Mouse (Mus musculus) stomach, postnatal 0 days (tissue): ENCODE measurements at regions not wholly inside any gene's neighbourhood (a gene's known extent, or its start where the extent isn't known, plus 50 kb on each side); places are given as distances from the start of the nearest gene placed in this dataset.

Experiments
- ATAC-seq: fragments of 200-750 bp; cut with Nextera tagmentation; 2 replicates; pipeline ENCODE4 v1.8.0; 2017; ENCODE audit not compliant: low FRiP score, low TSS enrichment
- DNase-seq: peaks from one replicate; pipeline ENCODE4 v3.0.0-alpha.2; 2016; ENCODE audit warnings: low spot score
- H3K27ac ChIP-seq: fragments of 300-500 bp; sonication (generic); replicated peaks from 2 replicates; pipeline ENCODE4 v1.5.1; 2014; ENCODE audit warnings: mild to moderate bottlenecking, control low read depth
- H3K27me3 ChIP-seq: fragments of 300-500 bp; sonication (generic); 2 replicates; pipeline ENCODE4 v1.6.1; 2014; ENCODE audit warnings: low read length; ENCODE audit not compliant: control insufficient read depth, insufficient read depth
- H3K36me3 ChIP-seq: fragments of 300-500 bp; sonication (generic); 2 replicates; pipeline ENCODE4 v1.6.1; 2014; ENCODE audit warnings: low read length, mixed read lengths; ENCODE audit not compliant: control insufficient read depth, insufficient read depth
- H3K4me1 ChIP-seq: fragments of 300-500 bp; sonication (generic); replicated peaks from 2 replicates; pipeline ENCODE4 v1.6.1; 2014; ENCODE audit warnings: antibody characterized with exemption; ENCODE audit not compliant: control insufficient read depth, insufficient read depth
- H3K4me2 ChIP-seq: fragments of 300-500 bp; sonication (generic); replicated peaks from 2 replicates; pipeline ENCODE4 v1.6.1; 2014; ENCODE audit warnings: low read depth, mild to moderate bottlenecking, control low read depth, moderate library complexity
- H3K4me3 ChIP-seq: fragments of 300-500 bp; sonication (generic); 2 replicates; pipeline ENCODE4 v1.5.1; 2014; ENCODE audit warnings: low read depth, low read length, control low read depth
- H3K9ac ChIP-seq: fragments of 300-500 bp; sonication (generic); 2 replicates; pipeline ENCODE4 v1.6.1; 2014; ENCODE audit warnings: mild to moderate bottlenecking, low read length, control low read depth, mixed read lengths
- H3K9me3 ChIP-seq: fragments of 300-500 bp; sonication (generic); 2 replicates; pipeline ENCODE4 v1.6.1; 2016; ENCODE audit warnings: low read length; ENCODE audit not compliant: control insufficient read depth
- CTCF ChIP-seq: IDR thresholded peaks from 2 replicates; pipeline ENCODE4 v1.5.1; 2016; ENCODE audit warnings: antibody characterized with exemption, low read depth, mild to moderate bottlenecking, moderate library complexity
- EP300 ChIP-seq: optimal IDR thresholded peaks from 2 replicates; pipeline ENCODE3; 2016; ENCODE audit warnings: antibody characterized with exemption
- WGBS: fragments of 180-500 bp; shearing (Covaris S2); extraction: QIAGEN DNeasy Blood & Tissue Kit; methylation state at CpG from one replicate; pipeline ENCODE4 v1.1.7; 2014; 5-methylcytosine and 5-hydroxymethylcytosine counted together

DNA sequence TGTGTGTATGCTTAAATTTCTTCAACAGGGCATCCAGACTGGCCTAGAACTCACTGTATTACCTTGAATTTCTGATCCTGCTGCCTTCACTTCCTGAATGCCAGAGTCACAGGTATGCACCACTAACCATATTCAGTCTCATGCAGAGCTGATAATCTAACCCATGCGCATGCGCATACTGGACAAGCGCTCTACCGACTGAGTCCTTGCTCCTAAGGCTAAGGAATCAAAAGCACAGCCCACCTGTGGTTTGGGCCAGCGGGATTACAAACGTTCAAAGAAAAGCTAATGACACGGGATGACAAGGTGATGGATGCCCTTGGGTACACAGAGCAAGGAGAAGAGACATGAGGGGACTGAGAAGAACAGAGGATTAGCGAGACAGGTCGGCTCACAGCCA, 160.5 kb downstream of the Zfp36l2 start:
- 44% methylated on average over 9 of the region's 9 CpGs for WGBS
- no peaks in the 10 kb centered on the region for H3K36me3 ChIP-seq

GRCm38 (mm10) chr17:84026110-84026509, 161.6 kb downstream of the Zfp36l2 start:
- peak; percentile 98 for DNase-seq
- WGBS = 28% methylated on average over 9 of the region's 9 CpGs

More for the DNA sequence above, 160.5 kb downstream of the Zfp36l2 start:
- no peaks in the 10 kb centered on the region for H3K9me3 ChIP-seq
- H3K4me1 ChIP-seq = peaks cover 4% of the 10 kb centered on the region; the same call in 1 of the 2 replicates
- H3K4me2 ChIP-seq = no peak overlapping the region
- no peak for ATAC-seq
- peak overlapping the region; percentile 92 for H3K27ac ChIP-seq
- peak; percentile 52 for DNase-seq
- H3K9ac ChIP-seq = no peak overlapping the region
- TF ChIP-seq CTCF (no peak), EP300 (no peak)
- H3K4me3 ChIP-seq = no peak overlapping the region
- H3K27me3 ChIP-seq = no peaks in the 10 kb centered on the region

DNA sequence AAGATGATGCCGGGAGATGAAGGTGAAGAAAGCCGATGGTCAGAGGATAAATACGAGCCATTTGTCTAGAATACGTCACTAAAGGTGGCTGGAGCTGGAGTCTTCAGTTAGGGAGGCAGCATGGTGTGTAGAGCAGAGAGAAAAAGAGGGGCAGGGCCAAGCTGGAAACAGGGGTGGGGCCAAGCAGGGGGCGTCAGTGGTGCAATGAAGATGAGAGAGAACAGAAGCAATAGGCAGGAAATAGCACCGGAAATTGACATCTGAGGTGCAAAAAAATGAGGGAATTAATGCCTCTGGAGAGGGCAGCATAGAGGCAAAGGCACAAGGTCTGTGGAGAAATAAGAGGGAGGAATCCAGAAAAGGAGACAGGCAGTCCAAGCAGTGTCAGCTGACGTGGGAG, 165.4 kb downstream of the Zfp36l2 start:
- Histone ChIP-seq H3K36me3 (no peaks in the 10 kb centered on the region), H3K4me3 (no peak overlapping the region), H3K27ac (no peak overlapping the region), H3K9ac (no peak overlapping the region), H3K27me3 (no peaks in the 10 kb centered on the region), H3K4me1 (no peaks in the 10 kb centered on the region), H3K9me3 (no peaks in the 10 kb centered on the region), H3K4me2 (no peak overlapping the region)
- ATAC-seq = no peak
- no peak for TF ChIP-seq EP300
- no peak for TF ChIP-seq CTCF
- no peak for DNase-seq
- 86% methylated on average over 7 of the region's 7 CpGs for WGBS

More at GRCm38 (mm10) chr17:84026110-84026509, 161.6 kb downstream of the Zfp36l2 start:
- H3K4me3 ChIP-seq = no peak overlapping the region
- no peak overlapping the region for H3K9ac ChIP-seq
- no peaks in the 10 kb centered on the region for H3K9me3 ChIP-seq
- no peaks in the 10 kb centered on the region for H3K36me3 ChIP-seq
- peak; percentile 92 for ATAC-seq
- H3K4me2 ChIP-seq = peak overlapping the region; percentile 17; the same call in 1 of the 2 replicates
- peaks cover 4% of the 10 kb centered on the region; the same call in 1 of the 2 replicates for H3K4me1 ChIP-seq
- no peaks in the 10 kb centered on the region for H3K27me3 ChIP-seq
- TF ChIP-seq CTCF (0 out of 2 replicates have a peak, but pooled peaks have one; percentile 3), EP300 (no peak)
- H3K27ac ChIP-seq = peak overlapping the region; percentile 92

DNA sequence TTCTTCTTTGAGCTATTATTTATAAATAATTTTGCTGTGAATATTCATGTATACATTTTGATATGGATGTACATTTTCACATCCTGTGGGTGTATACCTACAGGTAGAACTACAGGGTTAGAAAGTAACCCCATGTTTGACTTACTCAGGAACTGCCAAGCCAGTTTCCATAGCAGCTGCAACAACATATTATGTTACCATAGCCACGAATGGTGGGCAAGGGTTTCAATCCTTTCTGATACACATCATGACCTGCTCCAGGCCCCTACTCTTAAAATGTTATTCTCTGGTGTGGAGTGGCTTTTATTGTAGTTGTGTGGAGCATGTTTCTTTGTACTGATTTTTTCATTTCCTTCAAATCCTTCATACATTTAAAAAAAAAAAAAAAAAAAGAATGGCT, 168.9 kb downstream of the Zfp36l2 start:
- 16% methylated on average over 1 of the region's 1 CpGs for WGBS

GRCm38 (mm10) chr17:84017891-84018290, 169.9 kb downstream of the Zfp36l2 start:
- Histone ChIP-seq H3K27me3 (no peaks in the 10 kb centered on the region), H3K9ac (no peak overlapping the region), H3K27ac (no peak overlapping the region), H3K9me3 (no peaks in the 10 kb centered on the region), H3K4me1 (0 out of 2 replicates have a peak, but pooled peaks cover 2% of the 10 kb centered on the region), H3K36me3 (no peaks in the 10 kb centered on the region), H3K4me3 (no peak overlapping the region), H3K4me2 (no peak overlapping the region)
- DNase-seq (no peak), ATAC-seq (no peak)
- WGBS = 90% methylated on average over 4 of the region's 4 CpGs
- TF ChIP-seq CTCF (no peak), EP300 (no peak)

More for the DNA sequence above, 168.9 kb downstream of the Zfp36l2 start:
- Histone ChIP-seq H3K4me2 (no peak overlapping the region), H3K36me3 (no peaks in the 10 kb centered on the region), H3K9me3 (no peaks in the 10 kb centered on the region), H3K27me3 (no peaks in the 10 kb centered on the region), H3K4me1 (0 out of 2 replicates have a peak, but pooled peaks cover 2% of the 10 kb centered on the region), H3K27ac (no peak overlapping the region), H3K4me3 (no peak overlapping the region), H3K9ac (no peak overlapping the region)
- TF ChIP-seq EP300 = no peak
- no peak for TF ChIP-seq CTCF
- ATAC-seq (no peak), DNase-seq (no peak)

- DNase-seq = peak; percentile 88
- WGBS = 54% methylated on average over 12 of the region's 12 CpGs
- TF ChIP-seq EP300 (no peak), CTCF (no peak)
- Histone ChIP-seq H3K27ac (peak overlapping the region; percentile 75), H3K27me3 (no peaks in the 10 kb centered on the region), H3K9me3 (no peaks in the 10 kb centered on the region), H3K9ac (peak overlapping the region; percentile 23; the same call in 1 of the 2 replicates), H3K4me1 (0 out of 2 replicates have a peak, but pooled peaks cover 2% of the 10 kb centered on the region), H3K36me3 (no peaks in the 10 kb centered on the region), H3K4me3 (no peak overlapping the region), H3K4me2 (no peak overlapping the region)
- peak; percentile 87 for ATAC-seq
Measured at GRCm38 (mm10) chr17:84014287-84015039, 166.7 kb upstream of the Haao start.
